Mouse (Mus musculus) liver, postnatal 0 days (tissue): Measurements from ENCODE around the gene Vapa.

ENCODE experiments used
- CTCF ChIP-seq: sonication (generic); IDR thresholded peaks from 2 replicates; pipeline ENCODE4 v1.5.1; 2016; ENCODE audit warnings: antibody characterized with exemption, low read depth
- EP300 ChIP-seq: IDR thresholded peaks from 2 replicates; pipeline ENCODE4 v1.6.1; 2016; ENCODE audit warnings: antibody characterized with exemption, low read depth, mild to moderate bottlenecking

DNA sequence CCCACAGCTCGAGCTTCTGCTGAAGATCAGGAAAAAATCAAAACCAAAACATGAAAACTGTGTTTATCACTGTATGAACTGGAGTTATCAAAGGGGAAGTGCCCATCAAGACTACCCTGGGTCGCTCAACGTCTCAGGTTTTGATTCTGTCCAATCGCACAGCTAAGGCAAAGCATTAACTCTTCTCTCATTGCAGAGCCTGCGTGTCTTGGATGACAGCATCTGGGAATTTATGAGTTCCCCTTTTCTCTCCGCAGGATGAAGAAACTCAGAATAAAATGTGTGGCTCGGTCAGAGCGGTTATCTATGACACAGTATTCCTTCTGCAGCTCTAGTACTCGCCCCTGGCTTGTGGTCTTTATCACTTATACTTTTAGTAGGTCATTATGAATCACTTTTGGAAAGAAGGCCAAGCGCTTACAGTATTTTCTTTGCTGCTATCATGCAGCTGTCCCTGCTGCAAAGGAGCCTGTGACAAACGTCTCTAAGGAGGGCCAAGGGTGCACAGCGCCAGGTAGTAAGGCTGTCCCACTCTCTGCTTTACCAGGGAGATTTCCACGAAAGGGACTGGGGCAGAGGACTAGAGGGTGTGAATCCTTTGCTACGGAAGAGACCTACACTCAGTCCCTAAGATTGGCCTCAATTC is 22.5 kb upstream of the Vapa start:
- no peak for TF ChIP-seq CTCF
- TF ChIP-seq EP300: no peak
